In the genomic region with DNA sequence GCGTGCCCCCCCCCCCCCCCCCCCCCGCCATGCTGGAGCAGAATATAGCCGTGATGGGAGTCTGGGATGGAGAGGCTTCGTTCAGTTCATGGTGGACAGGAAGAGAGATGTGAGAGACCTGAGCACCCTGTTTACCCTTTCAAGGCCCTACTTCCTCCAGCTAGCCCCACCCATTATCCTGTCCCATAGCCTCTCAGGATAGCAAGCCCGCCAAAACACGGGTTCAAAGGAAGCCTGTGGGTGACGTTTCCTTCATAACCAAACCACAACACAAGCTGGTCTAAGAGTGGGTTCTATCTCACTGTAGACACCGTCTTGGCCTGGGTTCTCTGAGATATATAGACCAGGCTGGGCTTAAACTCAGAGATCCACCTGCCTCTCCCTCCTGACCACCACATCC, we compare ENCODE assay signal across 25 mouse cellular contexts. TPM values are rescaled to one million over a fixed set of nuclear protein-coding genes. Genes with fewer than 3 reads are reported as not detected.
"Had no signal": no experiment of that assay in that cellular context is flagged by ENCODE, and none has a peak within 500 bp of the region (broad histone marks: within the 10 kb centered on the region; RNA-seq: fewer than 3 reads in every experiment).

No protein-coding gene starts in this region.

- H3K36me3 ChIP-seq: liver, embryonic 13.5 days; midbrain, embryonic 12.5 days; midbrain, embryonic 15.5 days; neural tube, embryonic 13.5 days had no signal

- H3K27me3 ChIP-seq: liver, embryonic 13.5 days; midbrain, embryonic 12.5 days; midbrain, embryonic 15.5 days; neural tube, embryonic 13.5 days had no signal

- ATAC-seq: intestine, postnatal 0 days; midbrain, embryonic 15.5 days had no signal

- H3K4me2 ChIP-seq: liver, embryonic 13.5 days; midbrain, embryonic 12.5 days; midbrain, embryonic 15.5 days; neural tube, embryonic 13.5 days had no signal

- H3K9me3 ChIP-seq: liver, embryonic 13.5 days; midbrain, embryonic 12.5 days; midbrain, embryonic 15.5 days; neural tube, embryonic 13.5 days had no signal

- H3K27ac ChIP-seq: kidney, postnatal 0 days; layer of hippocampus, adult 2 months; liver, embryonic 13.5 days; midbrain, embryonic 12.5 days; midbrain, embryonic 15.5 days; neural tube, embryonic 13.5 days had no signal

- H3K9ac ChIP-seq: liver, embryonic 13.5 days; midbrain, embryonic 12.5 days; midbrain, embryonic 15.5 days; neural tube, embryonic 13.5 days had no signal

- DNase-seq: kidney, adult 2 months; kidney, postnatal 25 days; layer of hippocampus, adult 9-11 months; liver, embryonic 13.5 days; lung, postnatal 36 days; thymus, adult 18-20 months had no signal

- H3K4me3 ChIP-seq: layer of hippocampus, adult 2 months; liver, embryonic 13.5 days; midbrain, embryonic 12.5 days; midbrain, embryonic 15.5 days; neural tube, embryonic 13.5 days had no signal

- H3K4me1 ChIP-seq: liver, embryonic 13.5 days; midbrain, embryonic 15.5 days; neural tube, embryonic 13.5 days had no signal

RNA-seq across cellular contexts. Expression of a gene that starts 53.1 kb away (rescaled TPM):
- total RNA-seq: layer of hippocampus, adult 2 months; layer of hippocampus, postnatal 25 days; left cerebral cortex, adult 18-20 months; left cerebral cortex, postnatal 10 days; left cerebral cortex, postnatal 36 days; liver, adult 2 months; megakaryocyte-erythroid progenitor cell, adult 5-6 weeks; neutrophil, adult 5-6 weeks had no signal
- polyA plus RNA-seq: intestine, embryonic 14.5 days; intestine, postnatal 0 days; kidney, embryonic 14.5 days; kidney, postnatal 0 days; large intestine, adult 2 months; liver, adult 2 months; liver, embryonic 16.5 days; small intestine, adult 2 months; spleen, adult 2 months had no signal
